Mouse (Mus musculus): Measurements from ENCODE around the gene Kcnh2.
A peak's percentile ranks its signal among the peaks of the same experiment; 100 is the strongest.
"Not testable (repeated sequence)": the region's sequence is repeated elsewhere in the genome, so short reads cannot be mapped to it uniquely, and the experiment has no call there.

Kcnh2 gene

GRCm38 (mm10) chr5:24351278-24351677 lies at the start of gene Kcnh2:
Gene Kcnh2 (minus strand): TSS chr5:24351604.
- DNase-seq (ENCODE audit: low spot score) = no peak

GRCm38 (mm10) chr5:24400362-24400761 lies 49.0 kb upstream of the Kcnh2 start:
- no peak for DNase-seq (ENCODE audit: low spot score)

GRCm38 (mm10) chr5:24399686-24400085 lies 48.3 kb upstream of the Kcnh2 start:
- no peak for DNase-seq (ENCODE audit: low spot score)

- DNase-seq (ENCODE audit: low spot score) = not testable (repeated sequence)
Observed at GRCm38 (mm10) chr5:24396254-24396653, 44.9 kb upstream of the Kcnh2 start.

GRCm38 (mm10) chr5:24394165-24394894 lies 42.9 kb upstream of the Kcnh2 start:
- peak; percentile 97 for DNase-seq (ENCODE audit: low spot score)

- DNase-seq (ENCODE audit: low spot score) = peak; percentile 90
Observed at GRCm38 (mm10) chr5:24393392-24393997, 42.1 kb upstream of the Kcnh2 start, which contains the start of gene Abcb8. Gene Abcb8 (plus strand): TSS chr5:24393663.

- DNase-seq (ENCODE audit: low spot score) = peak; percentile 53
Observed at GRCm38 (mm10) chr5:24392724-24393123, 41.3 kb upstream of the Kcnh2 start.

GRCm38 (mm10) chr5:24391864-24392263 lies 40.5 kb upstream of the Kcnh2 start, which contains the start of gene Atg9b:
Gene Atg9b (minus strand): TSS chr5:24392143.
- DNase-seq (ENCODE audit: low spot score) = no peak

GRCm38 (mm10) chr5:24389658-24390020 lies 38.2 kb upstream of the Kcnh2 start:
- no peak for DNase-seq (ENCODE audit: low spot score)

GRCm38 (mm10) chr5:24389011-24389657 lies 37.7 kb upstream of the Kcnh2 start:
- DNase-seq (ENCODE audit: low spot score) = peak; percentile 88

GRCm38 (mm10) chr5:24388246-24388915 lies 37.0 kb upstream of the Kcnh2 start:
- no peak for DNase-seq (ENCODE audit: low spot score)

GRCm38 (mm10) chr5:24387264-24388241 lies 36.1 kb upstream of the Kcnh2 start:
- DNase-seq (ENCODE audit: low spot score) = peak; percentile 89

GRCm38 (mm10) chr5:24385887-24386550 lies 34.6 kb upstream of the Kcnh2 start:
- no peak for DNase-seq (ENCODE audit: low spot score)

GRCm38 (mm10) chr5:24385374-24385773 lies 34.0 kb upstream of the Kcnh2 start:
- DNase-seq (ENCODE audit: low spot score) = no peak

GRCm38 (mm10) chr5:24384407-24384806 lies 33.0 kb upstream of the Kcnh2 start:
- DNase-seq (ENCODE audit: low spot score) = no peak

- DNase-seq (ENCODE audit: low spot score) = peak; percentile 97
Observed at GRCm38 (mm10) chr5:24383026-24383859, 31.8 kb upstream of the Kcnh2 start.

GRCm38 (mm10) chr5:24381988-24382387 lies 30.6 kb upstream of the Kcnh2 start:
- DNase-seq (ENCODE audit: low spot score) = no peak

GRCm38 (mm10) chr5:24381486-24381885 lies 30.1 kb upstream of the Kcnh2 start:
- no peak for DNase-seq (ENCODE audit: low spot score)

GRCm38 (mm10) chr5:24380499-24380898 lies 29.1 kb upstream of the Kcnh2 start:
- DNase-seq (ENCODE audit: low spot score) = no peak

- DNase-seq (ENCODE audit: low spot score) = no peak
Observed at GRCm38 (mm10) chr5:24379501-24379900, 28.1 kb upstream of the Kcnh2 start.
